Mouse (Mus musculus) embryonic facial prominence, embryonic 15.5 days (tissue): ENCODE results near the gene Etv6. TPM values are rescaled to one million over a fixed set of nuclear protein-coding genes. Genes with fewer than 3 reads are reported as not detected.

ENCODE experiments used
- ATAC-seq: fragments of 200-750 bp; cut with Nextera tagmentation; 2 replicates; pipeline ENCODE4 v1.8.0; 2017; ENCODE audit warnings: low read depth, moderate TSS enrichment; ENCODE audit not compliant: insufficient number of reproducible peaks, low FRiP score, low TSS enrichment
- H3K27ac ChIP-seq: fragments of 300-500 bp; sonication (generic); replicated peaks from 2 replicates; pipeline ENCODE4 v1.5.1; 2015; ENCODE audit warnings: mild to moderate bottlenecking, inconsistent platforms
- H3K27me3 ChIP-seq: fragments of 300-500 bp; sonication (generic); 2 replicates; pipeline ENCODE4 v1.6.1; 2015; ENCODE audit warnings: inconsistent platforms
- H3K36me3 ChIP-seq: fragments of 300-500 bp; sonication (generic); 2 replicates; pipeline ENCODE4 v1.6.1; 2015; ENCODE audit warnings: mild to moderate bottlenecking, inconsistent platforms
- H3K4me1 ChIP-seq: fragments of 300-500 bp; sonication (generic); 2 replicates; pipeline ENCODE4 v1.6.1; 2015; ENCODE audit warnings: inconsistent platforms
- H3K4me2 ChIP-seq: fragments of 300-500 bp; sonication (generic); replicated peaks from 2 replicates; pipeline ENCODE4 v1.6.1; 2015; ENCODE audit warnings: mild to moderate bottlenecking, inconsistent platforms
- H3K4me3 ChIP-seq: fragments of 300-500 bp; sonication (generic); replicated peaks from 2 replicates; pipeline ENCODE4 v1.5.1; 2015; ENCODE audit warnings: mild to moderate bottlenecking, inconsistent platforms
- H3K9ac ChIP-seq: fragments of 300-500 bp; sonication (generic); 2 replicates; pipeline ENCODE4 v1.6.1; 2015; ENCODE audit warnings: inconsistent platforms
- H3K9me3 ChIP-seq: fragments of 300-500 bp; sonication (generic); replicated peaks from 2 replicates; pipeline ENCODE4 v1.6.1; 2016; ENCODE audit warnings: inconsistent platforms
- WGBS: fragments of 180-500 bp; shearing (Covaris S2); methylation state at CpG from one replicate; pipeline ENCODE4 v1.1.7; 2015; 5-methylcytosine and 5-hydroxymethylcytosine counted together
- polyA plus RNA-seq: library from polyadenylated mRNA; unstranded; fragments of >200 nt; fragmentation: Nextera tagmentation; extraction: Ambion mirVana; gene quantifications from 2 replicates; pipeline ENCODE4 v1.2.1, GENCODE M21; 2015

The Etv6 gene
- polyA plus RNA-seq, 1 experiment from 2014 or later, result 11.6 TPM

DNA sequence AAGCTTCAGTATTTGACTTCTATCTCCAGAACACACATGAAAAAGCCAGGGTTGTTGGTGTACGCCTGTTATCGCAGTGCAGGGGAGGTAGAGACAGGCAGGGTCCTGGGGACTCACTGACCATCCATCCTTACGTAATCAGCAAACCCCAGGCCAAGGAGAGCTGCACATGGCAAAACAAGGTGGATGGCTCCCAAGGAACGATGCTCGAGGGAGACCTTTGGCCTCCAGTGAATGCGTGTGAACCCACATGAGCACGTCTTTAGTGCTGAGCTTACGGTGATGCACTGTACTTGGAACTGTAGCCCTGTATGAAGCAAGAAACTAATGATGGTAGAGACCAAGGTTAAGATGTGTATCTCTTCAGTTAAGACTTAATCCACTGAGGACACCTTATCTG lies 119.2 kb downstream of the Etv6 start:
- Histone ChIP-seq H3K4me3 (no peak overlapping the region), H3K4me2 (no peak overlapping the region), H3K27ac (no peak overlapping the region), H3K9ac (no peak overlapping the region), H3K36me3 (no peaks in the 10 kb centered on the region), H3K9me3 (no peaks in the 10 kb centered on the region), H3K27me3 (no peaks in the 10 kb centered on the region), H3K4me1 (peaks cover 29% of the 10 kb centered on the region)
- WGBS, result 88% methylated on average over 8 of the region's 8 CpGs
- no peak for ATAC-seq

DNA sequence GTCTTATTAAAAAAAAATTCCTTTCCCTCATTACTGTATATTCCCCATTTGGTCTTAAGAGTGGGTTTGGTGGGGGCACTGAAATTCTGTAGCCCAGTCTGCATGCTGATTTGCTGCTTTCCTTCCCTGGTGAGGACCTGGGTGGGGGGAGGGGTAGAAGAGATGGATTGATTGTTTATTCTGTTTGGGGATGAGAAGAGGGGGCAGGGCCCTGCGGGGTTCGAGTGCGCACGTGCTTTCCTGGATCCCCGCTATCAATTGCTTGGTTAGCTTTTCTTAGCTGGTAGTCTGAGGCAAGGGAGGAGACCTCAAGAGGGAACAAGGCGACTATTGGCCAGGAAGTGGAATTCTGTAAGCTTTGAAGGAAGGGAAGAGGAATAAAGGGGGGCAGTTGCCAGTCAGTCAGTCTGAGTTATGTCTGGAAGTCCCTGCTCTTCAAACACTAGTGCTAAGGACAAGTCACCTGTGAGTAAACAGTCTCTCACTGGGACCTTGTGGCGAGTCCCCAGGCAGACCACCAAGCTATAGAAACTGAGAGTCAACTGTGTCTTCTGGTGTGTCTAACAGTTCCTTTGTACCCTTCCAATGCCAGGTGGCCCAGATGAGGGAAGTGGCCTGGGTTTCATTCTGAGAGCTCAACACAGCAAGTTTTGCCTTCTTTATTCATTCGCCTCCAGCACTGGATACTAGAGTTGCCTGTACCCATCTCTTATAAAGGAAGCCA lies 120.6 kb downstream of the Etv6 start:
- ATAC-seq, result no peak
- Histone ChIP-seq H3K27me3 (no peaks in the 10 kb centered on the region), H3K4me2 (no peak overlapping the region), H3K4me1 (peaks cover 20% of the 10 kb centered on the region), H3K9me3 (no peaks in the 10 kb centered on the region), H3K27ac (no peak overlapping the region), H3K9ac (no peak overlapping the region), H3K36me3 (no peaks in the 10 kb centered on the region), H3K4me3 (no peak overlapping the region)
- 50% methylated on average over 8 of the region's 8 CpGs for WGBS

DNA sequence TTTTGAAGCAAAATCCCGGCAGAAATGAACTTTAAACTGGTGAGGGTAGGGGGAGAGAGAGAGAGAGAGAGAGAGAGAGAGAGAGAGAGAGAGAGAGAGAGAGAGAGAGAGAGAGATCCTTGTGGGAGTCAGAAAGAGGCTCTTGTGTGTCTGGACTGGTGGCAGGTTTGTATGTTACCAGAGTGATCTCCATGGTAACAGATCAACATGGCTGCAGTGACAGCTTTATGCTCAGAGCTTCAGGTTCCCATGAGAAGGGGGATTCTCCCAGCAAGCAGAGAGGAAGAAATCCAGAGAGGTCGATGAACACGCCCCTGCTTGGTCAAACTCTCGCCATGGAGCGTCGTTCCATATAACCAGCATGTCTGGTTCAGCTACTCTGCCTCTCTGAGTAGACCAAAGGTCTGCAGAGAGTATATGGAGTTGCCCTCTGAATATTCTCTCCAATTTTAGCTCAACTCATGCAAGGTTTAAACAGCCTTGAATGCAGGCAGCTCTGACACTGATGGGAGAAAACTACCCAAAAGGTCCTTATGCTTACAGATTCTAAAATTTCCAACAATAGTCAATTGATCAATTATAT lies 122.1 kb downstream of the Etv6 start:
- Histone ChIP-seq H3K4me1 (peaks cover 6% of the 10 kb centered on the region; the same call in 1 of the 2 replicates), H3K9ac (no peak overlapping the region), H3K36me3 (no peaks in the 10 kb centered on the region), H3K9me3 (no peaks in the 10 kb centered on the region), H3K4me2 (no peak overlapping the region), H3K27ac (no peak overlapping the region), H3K27me3 (no peaks in the 10 kb centered on the region), H3K4me3 (no peak overlapping the region)
- no peak for ATAC-seq
- WGBS, result 53% methylated on average over 6 of the region's 6 CpGs

DNA sequence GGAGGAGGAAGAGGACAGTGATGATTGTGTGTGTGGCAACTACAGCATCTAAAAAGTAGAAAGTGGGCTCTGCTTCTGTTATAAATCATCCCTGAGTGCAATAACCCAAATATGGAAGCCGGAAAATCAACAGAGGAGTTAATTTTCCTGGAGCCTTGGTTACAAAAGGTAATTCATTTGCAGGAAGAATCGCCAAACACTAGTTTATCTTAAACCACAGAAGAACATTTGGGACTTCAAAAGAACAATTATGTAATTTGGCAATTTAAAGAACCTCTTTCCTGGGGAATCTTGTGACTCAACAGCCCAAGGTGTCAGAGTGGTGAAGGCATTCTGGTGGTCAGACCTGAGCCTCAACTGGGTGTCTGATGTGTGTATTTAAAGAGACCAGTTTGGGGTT lies 122.7 kb downstream of the Etv6 start:
- ATAC-seq, result no peak
- no peaks in the 10 kb centered on the region for H3K27me3 ChIP-seq
- H3K27ac ChIP-seq, result no peak overlapping the region
- H3K9ac ChIP-seq, result no peak overlapping the region
- WGBS, result 64% methylated on average over 2 of the region's 2 CpGs
- 0 out of 2 replicates have a peak, but pooled peaks cover 6% of the 10 kb centered on the region for H3K4me1 ChIP-seq
- no peak overlapping the region for H3K4me2 ChIP-seq
- H3K4me3 ChIP-seq, result no peak overlapping the region
- H3K36me3 ChIP-seq, result no peaks in the 10 kb centered on the region
- no peaks in the 10 kb centered on the region for H3K9me3 ChIP-seq

DNA sequence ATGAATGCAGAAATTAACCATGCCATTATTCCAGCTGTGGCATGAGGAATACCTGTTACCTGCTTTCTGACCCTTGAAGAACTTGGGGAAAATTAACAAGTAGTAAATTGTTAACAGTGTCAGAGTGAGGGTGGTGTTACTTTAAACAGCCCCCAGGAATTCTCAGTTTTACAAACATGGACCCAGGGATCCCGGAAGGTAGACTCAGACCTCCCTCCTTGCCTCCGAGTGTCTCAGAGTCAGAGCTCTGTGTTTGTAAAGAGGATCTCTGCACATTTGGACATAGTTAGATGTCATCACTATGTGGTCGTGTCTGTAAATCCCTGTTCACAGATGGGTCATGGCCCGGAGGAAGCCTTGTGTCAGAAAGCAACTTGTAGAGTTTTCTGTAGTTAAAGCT lies 124.2 kb downstream of the Etv6 start:
- Histone ChIP-seq H3K4me1 (0 out of 2 replicates have a peak, but pooled peaks cover 6% of the 10 kb centered on the region), H3K4me2 (no peak overlapping the region), H3K27me3 (no peaks in the 10 kb centered on the region), H3K4me3 (no peak overlapping the region), H3K9me3 (no peaks in the 10 kb centered on the region), H3K27ac (no peak overlapping the region), H3K9ac (no peak overlapping the region), H3K36me3 (no peaks in the 10 kb centered on the region)
- WGBS, result 43% methylated on average over 4 of the region's 4 CpGs
- no peak for ATAC-seq

DNA sequence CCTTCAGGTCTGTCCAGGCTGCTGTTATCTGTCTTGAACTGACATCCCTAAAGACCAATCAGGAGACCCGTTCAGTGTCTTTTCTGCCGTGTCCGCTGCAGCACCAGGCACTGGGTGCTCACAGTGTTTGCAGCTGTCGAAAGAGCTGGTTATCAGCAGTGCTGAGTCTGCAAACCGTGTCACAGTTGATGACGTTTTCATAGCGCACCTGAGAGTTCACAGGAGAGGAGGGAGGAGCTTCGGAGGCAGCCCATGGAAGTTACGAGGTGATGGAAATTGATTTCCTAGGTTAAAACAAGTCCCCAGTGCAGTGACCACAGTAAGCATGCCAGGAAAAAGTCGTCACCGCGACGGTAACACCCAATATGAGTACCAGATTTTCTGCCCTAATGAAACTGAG lies 125.5 kb downstream of the Etv6 start:
- WGBS, result 79% methylated on average over 13 of the region's 13 CpGs
- Histone ChIP-seq H3K27me3 (no peaks in the 10 kb centered on the region), H3K4me2 (no peak overlapping the region), H3K27ac (no peak overlapping the region), H3K4me1 (0 out of 2 replicates have a peak, but pooled peaks cover 3% of the 10 kb centered on the region), H3K9me3 (no peaks in the 10 kb centered on the region), H3K4me3 (no peak overlapping the region), H3K9ac (no peak overlapping the region), H3K36me3 (no peaks in the 10 kb centered on the region)
- no peak for ATAC-seq

DNA sequence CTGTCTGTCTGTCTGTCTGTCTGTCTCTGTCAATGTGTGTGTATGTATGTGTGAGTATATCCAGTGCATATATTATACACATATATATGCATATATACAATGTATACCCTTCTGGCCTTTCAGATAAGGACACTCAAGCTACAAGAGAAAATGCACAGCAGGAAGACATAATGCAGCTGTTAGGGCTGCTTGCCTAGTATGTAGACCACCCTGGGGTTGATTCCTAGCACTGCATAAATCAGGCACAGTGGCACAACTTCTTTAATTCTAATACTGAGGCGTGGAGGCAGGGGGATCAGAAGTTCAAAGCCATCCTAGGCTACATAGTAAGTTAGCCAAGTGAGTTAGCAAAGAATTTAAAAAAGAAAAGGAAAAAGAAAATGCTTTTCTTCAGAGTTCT lies 127.8 kb downstream of the Etv6 start:
- no peak for ATAC-seq
- Histone ChIP-seq H3K27me3 (no peaks in the 10 kb centered on the region), H3K36me3 (no peaks in the 10 kb centered on the region), H3K4me3 (no peak overlapping the region), H3K9ac (no peak overlapping the region), H3K4me2 (no peak overlapping the region), H3K27ac (no peak overlapping the region), H3K4me1 (no peaks in the 10 kb centered on the region), H3K9me3 (no peaks in the 10 kb centered on the region)
- WGBS, result 88% methylated on average over 1 of the region's 1 CpGs

DNA sequence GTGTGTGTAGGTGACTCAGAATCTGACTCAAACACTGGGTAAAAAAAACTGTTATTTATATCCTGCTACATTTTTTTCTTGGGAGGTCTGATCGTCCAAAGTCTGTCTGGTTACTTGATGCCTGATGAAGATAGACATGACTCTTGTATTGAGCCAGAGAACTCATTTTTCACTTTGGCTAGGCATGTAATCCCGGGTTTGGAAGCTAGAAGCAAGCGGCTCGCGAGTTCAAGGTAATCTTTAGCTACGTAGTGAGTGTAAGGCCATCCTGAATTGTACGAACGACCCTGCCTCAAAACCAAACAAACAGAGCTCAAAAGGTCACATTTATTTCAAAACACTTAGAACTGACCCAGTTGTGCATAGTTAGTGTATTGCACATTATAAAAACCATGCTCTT lies 128.9 kb downstream of the Etv6 start:
- no peak overlapping the region for H3K4me2 ChIP-seq
- WGBS, result 67% methylated on average over 8 of the region's 8 CpGs
- no peak overlapping the region for H3K4me3 ChIP-seq
- H3K27ac ChIP-seq, result no peak overlapping the region
- H3K27me3 ChIP-seq, result no peaks in the 10 kb centered on the region
- H3K4me1 ChIP-seq, result peaks cover 3% of the 10 kb centered on the region; the same call in 1 of the 2 replicates
- no peaks in the 10 kb centered on the region for H3K36me3 ChIP-seq
- no peak overlapping the region for H3K9ac ChIP-seq
- no peak for ATAC-seq
- H3K9me3 ChIP-seq, result no peaks in the 10 kb centered on the region

DNA sequence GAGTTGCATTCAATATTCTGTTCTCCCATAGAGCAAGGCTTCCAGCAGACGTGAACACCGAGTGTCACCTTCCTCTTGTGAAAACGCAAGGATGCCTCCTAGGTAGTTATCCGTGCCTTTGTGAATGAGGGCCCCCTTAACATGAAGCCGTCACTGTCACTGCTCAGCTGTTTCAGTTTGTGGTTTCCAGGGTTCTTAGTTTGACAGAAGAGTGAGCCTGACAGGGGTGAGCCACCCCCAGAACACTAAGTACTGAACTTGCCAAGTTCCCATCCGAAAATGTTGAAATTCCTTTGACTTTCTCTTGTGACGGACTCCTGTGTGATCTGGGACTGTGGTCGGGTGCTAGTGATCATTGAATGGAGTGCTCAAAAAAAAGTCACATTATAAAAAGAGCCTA lies 129.5 kb downstream of the Etv6 start:
- H3K4me1 ChIP-seq, result peaks cover 8% of the 10 kb centered on the region; the same call in 1 of the 2 replicates
- H3K4me2 ChIP-seq, result no peak overlapping the region
- H3K9me3 ChIP-seq, result no peaks in the 10 kb centered on the region
- no peaks in the 10 kb centered on the region for H3K27me3 ChIP-seq
- no peak overlapping the region for H3K9ac ChIP-seq
- no peak overlapping the region for H3K4me3 ChIP-seq
- H3K36me3 ChIP-seq, result no peaks in the 10 kb centered on the region
- ATAC-seq, result no peak
- H3K27ac ChIP-seq, result no peak overlapping the region
- WGBS, result 62% methylated on average over 8 of the region's 8 CpGs

DNA sequence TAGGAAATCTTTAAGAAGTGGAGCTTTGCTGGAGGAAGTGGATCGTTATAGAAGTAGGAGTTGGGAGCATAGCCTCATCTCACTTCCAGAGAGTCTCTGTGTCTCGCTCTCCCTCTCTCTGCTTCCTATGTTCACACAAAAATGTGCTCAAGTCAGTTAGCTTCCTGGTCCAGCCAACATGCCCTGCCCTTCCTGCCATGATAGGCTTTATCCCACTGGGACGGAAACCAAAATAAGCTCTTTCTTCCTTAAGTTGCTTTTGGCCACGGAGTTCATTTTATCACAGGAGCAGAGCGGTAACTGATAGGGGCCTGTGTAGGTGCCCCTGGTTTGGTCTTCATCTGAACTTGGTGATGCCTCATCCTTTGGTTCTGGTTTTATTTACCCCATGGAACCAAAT lies 132.5 kb downstream of the Etv6 start:
- H3K27me3 ChIP-seq, result no peaks in the 10 kb centered on the region
- H3K9ac ChIP-seq, result no peak overlapping the region
- no peaks in the 10 kb centered on the region for H3K36me3 ChIP-seq
- no peak overlapping the region for H3K27ac ChIP-seq
- no peak for ATAC-seq
- H3K4me3 ChIP-seq, result no peak overlapping the region
- no peaks in the 10 kb centered on the region for H3K9me3 ChIP-seq
- 62% methylated on average over 5 of the region's 5 CpGs for WGBS
- no peak overlapping the region for H3K4me2 ChIP-seq
- H3K4me1 ChIP-seq, result peaks cover 11% of the 10 kb centered on the region; the same call in 1 of the 2 replicates

DNA sequence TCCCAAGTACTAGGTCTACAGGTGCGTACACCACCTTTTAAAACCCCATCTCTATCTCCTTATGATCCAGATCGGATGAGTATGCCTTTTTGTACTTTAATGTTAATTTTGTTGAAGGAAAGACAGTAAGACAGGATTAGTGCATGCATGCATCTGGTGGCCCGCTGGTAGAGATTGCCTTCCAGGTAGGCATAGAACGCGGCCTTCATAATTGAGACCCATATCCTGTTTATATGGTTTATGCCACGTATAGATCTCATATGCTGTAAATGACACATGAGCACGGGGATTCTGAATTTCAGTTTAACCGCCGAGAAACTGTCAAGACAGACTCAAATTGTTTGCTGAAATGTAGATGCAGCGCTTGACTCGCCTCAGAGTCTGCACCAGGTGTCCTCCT lies 133.3 kb downstream of the Etv6 start:
- Histone ChIP-seq H3K9me3 (no peaks in the 10 kb centered on the region), H3K27ac (no peak overlapping the region), H3K4me2 (no peak overlapping the region), H3K9ac (no peak overlapping the region), H3K4me1 (peaks cover 14% of the 10 kb centered on the region), H3K27me3 (no peaks in the 10 kb centered on the region), H3K36me3 (no peaks in the 10 kb centered on the region), H3K4me3 (no peak overlapping the region)
- WGBS, result 61% methylated on average over 11 of the region's 11 CpGs
- no peak for ATAC-seq

DNA sequence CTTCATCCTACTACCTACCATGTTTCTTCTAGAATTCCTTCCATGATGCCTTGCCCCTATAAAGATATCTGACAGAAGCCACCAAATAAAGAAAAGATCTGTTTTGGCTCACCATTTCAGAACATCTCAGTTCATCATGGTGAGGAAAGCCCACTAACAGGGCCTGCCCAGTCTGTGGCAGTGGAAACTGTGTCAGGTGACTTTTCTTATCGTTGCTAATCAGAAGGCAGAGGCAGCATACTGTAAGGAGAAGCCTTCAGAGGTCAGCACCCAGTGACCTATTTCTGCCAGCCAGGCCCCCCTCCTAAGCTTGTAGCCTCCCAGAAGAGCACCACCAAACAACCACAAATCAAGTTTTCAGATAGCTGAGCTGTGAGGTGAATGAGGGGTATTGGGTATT lies 135.7 kb downstream of the Etv6 start:
- Histone ChIP-seq H3K27me3 (no peaks in the 10 kb centered on the region), H3K4me2 (no peak overlapping the region), H3K27ac (no peak overlapping the region), H3K4me3 (no peak overlapping the region), H3K9me3 (no peaks in the 10 kb centered on the region), H3K36me3 (no peaks in the 10 kb centered on the region), H3K4me1 (peaks cover 14% of the 10 kb centered on the region), H3K9ac (no peak overlapping the region)
- ATAC-seq, result no peak
- WGBS, result 63% methylated on average over 1 of the region's 1 CpGs
